Mouse (Mus musculus): ENCODE results near the gene Hlcs.

Hlcs gene

DNA sequence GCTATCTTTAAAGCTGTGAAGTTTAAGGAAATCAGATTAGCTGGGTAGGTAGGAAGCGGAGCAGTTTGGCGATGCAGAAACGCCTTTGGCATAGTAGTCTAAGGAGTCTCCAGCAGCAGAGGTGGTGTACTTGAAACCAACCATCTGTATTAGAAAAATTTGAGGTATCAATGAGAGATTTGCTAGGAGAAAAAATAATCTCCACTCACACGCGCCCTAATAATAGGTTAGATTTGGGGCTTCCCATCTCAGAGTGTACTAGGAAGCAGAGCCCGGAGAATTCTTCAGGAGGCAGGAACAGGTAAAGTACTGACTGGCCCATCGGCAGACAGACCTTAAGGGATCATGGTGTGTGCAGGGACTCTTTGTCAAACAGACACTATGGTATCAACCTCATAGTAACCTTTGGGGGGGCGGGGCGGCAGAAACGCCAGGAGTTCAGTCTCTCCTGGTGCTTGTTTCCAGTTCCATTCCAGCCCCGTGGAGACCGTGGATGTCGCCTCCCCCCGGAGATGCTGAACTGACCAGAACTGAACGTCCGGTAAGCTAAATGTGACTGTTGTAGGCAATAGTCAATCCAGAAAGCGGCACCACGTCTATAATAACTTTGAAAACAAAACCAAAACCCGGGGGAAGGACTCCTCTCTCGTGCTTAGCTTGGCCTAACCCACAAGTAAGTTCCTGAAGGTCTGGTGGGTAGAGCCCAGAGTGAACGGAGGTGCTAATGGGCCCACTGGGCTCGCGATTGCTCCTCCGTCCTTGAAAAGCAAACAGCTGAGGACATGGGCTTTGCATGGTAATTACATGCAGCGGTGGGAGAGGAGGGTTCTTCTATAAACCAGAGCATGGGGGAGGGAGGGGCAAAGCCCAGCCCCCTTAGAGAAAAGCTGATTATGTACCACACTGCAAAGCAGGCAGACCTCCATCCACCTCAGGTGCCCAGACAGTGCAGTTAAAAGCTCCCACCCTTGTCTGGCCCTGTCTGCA lies 15.8 kb upstream of the Hlcs start:
- peak; percentile 20 for DNase-seq (ENCODE audit: low read depth, low spot score)

- DNase-seq (ENCODE audit: low read depth, low spot score): peak; percentile 68
Measured at GRCm38 (mm10) chr16:94327781-94328711, 14.7 kb upstream of the Hlcs start, which contains the start of gene Ripply3. Gene Ripply3, plus strand, starts transcription at chr16:94328420.

- DNase-seq (ENCODE audit: low read depth, low spot score): no peak
Measured at GRCm38 (mm10) chr16:94326008-94326407, 12.6 kb upstream of the Hlcs start.

- DNase-seq (ENCODE audit: low read depth, low spot score): peak; percentile 31
Measured at GRCm38 (mm10) chr16:94323681-94324080, 10.3 kb upstream of the Hlcs start.

GRCm38 (mm10) chr16:94320223-94320622 lies 6.9 kb upstream of the Hlcs start:
- no peak for DNase-seq (ENCODE audit: low read depth, low spot score)

- DNase-seq (ENCODE audit: low read depth, low spot score): no peak
Measured at GRCm38 (mm10) chr16:94317752-94318151, 4.4 kb upstream of the Hlcs start.

DNA sequence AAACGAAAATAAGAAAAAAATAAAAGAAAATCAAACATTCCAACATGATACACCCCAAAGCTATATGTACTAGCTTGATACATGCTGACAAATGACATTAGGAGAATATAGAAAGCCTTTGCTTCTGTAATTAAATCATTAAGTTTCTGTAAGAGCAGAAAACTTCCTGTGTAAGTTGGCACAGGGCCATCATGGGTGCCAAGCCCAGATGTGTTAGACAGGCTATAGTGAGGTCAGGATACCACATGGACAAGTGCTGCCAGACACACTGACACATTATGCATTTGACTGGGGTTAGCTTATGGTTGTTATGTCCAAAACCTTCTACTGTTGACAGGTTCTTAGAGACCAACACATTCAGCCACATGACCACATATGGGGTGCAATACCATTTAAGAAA lies 1.8 kb upstream of the Hlcs start:
- DNase-seq (ENCODE audit: low read depth, low spot score): no peak

- DNase-seq (ENCODE audit: low read depth, low spot score): no peak
Measured at GRCm38 (mm10) chr16:94314626-94315025, 1.3 kb upstream of the Hlcs start.

DNA sequence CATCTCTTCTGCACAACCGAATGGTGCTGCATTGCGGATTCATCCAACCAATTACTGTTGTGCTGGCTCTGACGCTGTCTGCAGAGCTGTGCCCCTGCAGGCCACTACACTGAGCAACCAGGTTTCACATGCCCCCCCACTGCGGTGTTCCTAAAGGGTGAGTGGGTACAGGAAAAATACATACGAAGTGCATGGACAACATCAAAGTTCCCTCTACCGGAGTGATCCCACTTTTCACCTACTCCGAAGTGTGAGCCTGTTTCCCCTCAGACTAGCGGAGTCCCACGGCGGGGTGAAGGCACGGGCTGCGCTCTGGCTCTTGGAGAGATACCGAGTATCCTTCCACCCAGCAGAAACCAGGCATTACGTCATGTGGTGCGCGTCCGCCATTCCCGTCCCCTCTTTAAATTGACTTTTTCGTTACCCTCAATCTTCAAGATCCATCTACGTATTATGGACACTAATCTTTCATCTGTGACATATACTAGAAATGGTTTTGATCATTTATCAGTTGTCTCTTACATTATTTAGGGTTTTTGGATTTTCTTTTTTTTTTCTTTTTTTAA lies 625 bp downstream of the Hlcs start:
- DNase-seq (ENCODE audit: low read depth, low spot score): peak; percentile 90

DNA sequence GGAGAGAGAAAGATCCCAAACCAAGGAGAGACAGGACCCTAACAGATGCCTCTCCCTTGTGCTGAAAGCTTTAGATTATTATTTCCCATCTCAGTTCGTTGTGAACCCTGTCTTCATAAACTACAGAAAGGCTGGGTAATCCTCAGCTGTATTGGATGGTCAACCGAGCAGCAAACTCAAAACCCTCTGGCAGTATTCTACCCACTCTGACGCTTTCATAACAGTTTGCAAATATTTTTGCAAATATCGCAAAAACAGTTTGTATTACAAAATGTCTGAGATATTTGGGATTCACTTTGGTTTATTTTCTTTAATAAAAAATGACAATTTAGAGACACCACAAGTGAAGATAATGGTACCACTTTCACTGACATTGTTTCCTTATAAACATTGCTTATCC lies 1.4 kb downstream of the Hlcs start:
- DNase-seq (ENCODE audit: low read depth, low spot score): no peak

GRCm38 (mm10) chr16:94311416-94311815 lies 2.0 kb downstream of the Hlcs start:
- DNase-seq (ENCODE audit: low read depth, low spot score): no peak

DNA sequence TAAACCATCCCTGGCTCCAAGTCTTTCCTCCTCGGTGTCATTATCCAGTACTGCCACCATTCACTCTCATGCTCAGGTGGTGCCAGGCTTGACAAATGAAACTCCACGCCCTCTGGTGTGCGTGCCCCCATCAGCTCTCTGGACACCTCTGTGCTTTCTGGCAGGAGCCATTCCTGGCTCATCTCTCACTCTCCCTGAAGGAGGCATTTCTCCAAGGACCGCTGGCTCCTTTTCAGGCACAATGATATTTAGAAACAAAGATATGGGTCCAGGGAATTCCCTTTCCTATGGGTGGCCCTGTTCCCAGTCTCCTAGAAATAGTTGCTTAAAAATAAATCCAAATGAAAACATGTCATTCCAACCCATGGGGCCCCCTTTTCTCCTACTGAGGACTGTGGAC lies 4.3 kb downstream of the Hlcs start:
- no peak for DNase-seq (ENCODE audit: low read depth, low spot score)

DNA sequence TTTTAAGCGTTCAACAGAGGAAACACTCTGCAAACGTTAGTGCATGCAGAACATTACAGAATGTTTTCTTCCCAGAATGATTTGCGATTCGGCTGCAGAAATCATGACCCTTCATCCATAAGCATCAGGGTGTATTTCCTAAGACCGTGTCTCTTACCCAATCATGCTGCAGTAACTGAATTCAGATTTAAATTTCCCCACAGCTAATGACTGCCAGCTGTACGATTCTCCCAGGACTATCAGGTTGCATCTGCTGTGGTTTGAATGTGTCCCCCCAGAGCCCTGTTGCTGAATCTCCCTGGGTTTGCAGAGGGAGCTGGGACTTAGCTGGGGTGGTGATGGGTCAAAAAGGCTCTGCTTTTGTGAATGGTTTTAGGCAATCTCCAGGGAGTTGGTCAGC lies 5.4 kb downstream of the Hlcs start:
- no peak for DNase-seq (ENCODE audit: low read depth, low spot score)

- DNase-seq (ENCODE audit: low read depth, low spot score): no peak
Measured at GRCm38 (mm10) chr16:94307526-94307925, 5.8 kb downstream of the Hlcs start.

- DNase-seq (ENCODE audit: low read depth, low spot score): no peak
Measured at GRCm38 (mm10) chr16:94303203-94303535, 10.2 kb downstream of the Hlcs start.

DNA sequence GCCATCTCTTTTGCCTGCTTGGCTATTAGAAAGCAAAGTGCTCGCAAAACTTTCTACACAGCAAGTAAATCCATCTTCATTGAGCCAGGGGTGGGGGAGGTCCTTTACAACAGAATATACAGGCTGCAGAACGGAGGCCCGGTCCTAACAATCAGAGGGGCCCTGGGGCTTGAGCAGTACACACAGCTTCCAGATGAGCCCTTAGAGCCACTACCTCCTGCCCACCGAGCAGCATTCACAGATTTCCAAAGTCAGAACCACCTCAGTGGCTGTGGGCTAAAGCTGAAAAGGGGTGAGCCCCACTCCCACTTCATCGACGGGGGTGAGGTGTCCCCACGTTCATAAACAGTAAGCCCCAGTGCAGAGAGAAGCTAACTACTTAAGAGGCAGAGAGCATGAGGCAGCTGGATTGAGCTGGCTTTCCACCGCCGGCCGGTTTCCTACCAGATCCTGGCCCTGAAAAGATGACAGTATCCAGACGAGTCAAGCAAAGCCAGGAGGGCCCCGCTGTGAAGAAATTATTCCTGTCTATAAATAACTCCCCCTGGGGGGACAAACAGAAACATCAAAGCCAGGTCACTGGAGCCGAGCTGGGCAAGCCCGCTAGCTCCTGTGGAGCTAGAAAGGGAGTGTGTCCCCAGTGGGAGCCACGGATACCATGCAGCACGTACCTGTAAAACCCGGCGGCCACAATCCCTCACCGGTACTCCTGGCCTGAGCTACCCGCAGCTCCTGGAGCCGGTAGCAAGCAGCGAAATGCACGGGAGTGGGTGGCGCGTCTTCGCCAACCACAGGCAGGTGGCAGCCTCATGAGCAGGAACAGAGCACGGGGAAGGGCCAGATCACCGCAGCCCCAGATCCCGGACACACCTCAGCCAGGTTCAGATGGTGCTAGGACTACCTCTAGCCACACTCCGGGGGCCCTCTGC lies 10.8 kb downstream of the Hlcs start:
- peak; percentile 71 for DNase-seq (ENCODE audit: low read depth, low spot score)

GRCm38 (mm10) chr16:94301696-94302095 lies 11.7 kb downstream of the Hlcs start:
- peak; percentile 30 for DNase-seq (ENCODE audit: low read depth, low spot score)

- DNase-seq (ENCODE audit: low read depth, low spot score): no peak
Measured at GRCm38 (mm10) chr16:94301194-94301593, 12.2 kb downstream of the Hlcs start.

DNA sequence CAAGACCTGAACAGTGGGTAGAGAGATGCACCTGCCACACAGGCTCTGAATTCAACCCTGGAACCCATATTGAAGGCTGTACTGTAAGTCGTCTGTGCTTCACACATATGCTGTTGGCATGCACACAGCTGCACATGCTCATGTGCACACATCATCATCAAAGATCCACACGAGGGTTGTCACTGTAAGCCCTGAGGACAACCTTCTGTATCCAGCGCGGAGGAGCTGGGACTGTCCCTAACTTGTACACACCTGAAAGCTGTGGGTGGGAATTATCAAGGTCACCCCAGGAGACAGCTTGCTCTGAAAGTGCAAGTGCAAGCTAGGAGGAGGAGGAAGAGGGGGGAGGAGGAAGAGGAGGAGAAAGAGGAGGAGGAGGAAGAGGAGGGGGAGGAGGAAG lies 14.2 kb downstream of the Hlcs start:
- peak; percentile 31 for DNase-seq (ENCODE audit: low read depth, low spot score)

DNA sequence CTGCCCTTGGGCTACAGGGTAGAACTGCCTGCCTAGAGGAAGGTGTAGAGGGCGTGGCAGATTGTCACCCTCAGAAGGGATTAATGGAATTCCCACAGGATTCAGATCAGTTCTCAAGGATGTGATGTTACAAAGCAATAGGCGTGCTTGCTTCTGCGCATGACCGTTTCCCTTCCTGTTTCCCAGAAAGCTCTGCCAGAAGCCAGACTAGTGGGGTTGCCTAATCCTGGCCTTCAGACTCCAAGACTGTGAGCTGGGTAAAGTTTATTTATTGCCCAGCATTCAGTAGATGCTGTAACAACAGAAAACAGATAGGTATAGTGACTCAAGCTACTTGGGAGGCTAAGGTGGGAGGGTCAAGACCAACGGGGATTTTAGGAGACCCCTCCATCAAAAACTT lies 15.3 kb downstream of the Hlcs start:
- DNase-seq (ENCODE audit: low read depth, low spot score): no peak

GRCm38 (mm10) chr16:94291141-94291540 lies 22.2 kb downstream of the Hlcs start:
- no peak for DNase-seq (ENCODE audit: low read depth, low spot score)

Measured in ZHBTc4 (cell line).